Mouse (Mus musculus): ENCODE measurements around the gene Lrrk2.

Gene Lrrk2

GRCm38 (mm10) chr15:91672645-91673568 is at the start of gene Lrrk2:
TSS of gene Lrrk2 (plus strand) at chr15:91673175.
- DNase-seq (ENCODE audit: low spot score), result peak; percentile 48

- DNase-seq (ENCODE audit: low spot score), result no peak
Observed at GRCm38 (mm10) chr15:91624475-91624874, 48.5 kb upstream of the Lrrk2 start.

- DNase-seq (ENCODE audit: low spot score), result no peak
Observed at GRCm38 (mm10) chr15:91629137-91629536, 43.8 kb upstream of the Lrrk2 start.

- no peak for DNase-seq (ENCODE audit: low spot score)
Observed at GRCm38 (mm10) chr15:91632473-91632872, 40.5 kb upstream of the Lrrk2 start.

GRCm38 (mm10) chr15:91633051-91633450 is 39.9 kb upstream of the Lrrk2 start:
- DNase-seq (ENCODE audit: low spot score), result no peak

GRCm38 (mm10) chr15:91633806-91634205 is 39.2 kb upstream of the Lrrk2 start:
- no peak for DNase-seq (ENCODE audit: low spot score)

GRCm38 (mm10) chr15:91634236-91634635 is 38.7 kb upstream of the Lrrk2 start:
- no peak for DNase-seq (ENCODE audit: low spot score)

GRCm38 (mm10) chr15:91641631-91642030 is 31.3 kb upstream of the Lrrk2 start:
- DNase-seq (ENCODE audit: low spot score), result no peak

GRCm38 (mm10) chr15:91642682-91643306 is 30.2 kb upstream of the Lrrk2 start:
- no peak for DNase-seq (ENCODE audit: low spot score)

GRCm38 (mm10) chr15:91643632-91644348 is 29.2 kb upstream of the Lrrk2 start:
- DNase-seq (ENCODE audit: low spot score), result no peak

GRCm38 (mm10) chr15:91650270-91650669 is 22.7 kb upstream of the Lrrk2 start:
- no peak for DNase-seq (ENCODE audit: low spot score)

- DNase-seq (ENCODE audit: low spot score), result no peak
Observed at GRCm38 (mm10) chr15:91651493-91651892, 21.5 kb upstream of the Lrrk2 start.

GRCm38 (mm10) chr15:91658227-91658626 is 14.7 kb upstream of the Lrrk2 start:
- no peak for DNase-seq (ENCODE audit: low spot score)

- DNase-seq (ENCODE audit: low spot score), result no peak
Observed at GRCm38 (mm10) chr15:91660277-91661078, 12.5 kb upstream of the Lrrk2 start.

GRCm38 (mm10) chr15:91661079-91661369 is 12.0 kb upstream of the Lrrk2 start:
- no peak for DNase-seq (ENCODE audit: low spot score)

- no peak for DNase-seq (ENCODE audit: low spot score)
Observed at GRCm38 (mm10) chr15:91664586-91665132, 8.3 kb upstream of the Lrrk2 start.

- DNase-seq (ENCODE audit: low spot score), result no peak
Observed at GRCm38 (mm10) chr15:91665530-91665929, 7.4 kb upstream of the Lrrk2 start.

- DNase-seq (ENCODE audit: low spot score), result no peak
Observed at GRCm38 (mm10) chr15:91671216-91671615, 1.8 kb upstream of the Lrrk2 start.

GRCm38 (mm10) chr15:91671987-91672386 is 988 bp upstream of the Lrrk2 start:
- no peak for DNase-seq (ENCODE audit: low spot score)

GRCm38 (mm10) chr15:91673569-91673905 is 562 bp downstream of the Lrrk2 start:
- DNase-seq (ENCODE audit: low spot score), result no peak

- no peak for DNase-seq (ENCODE audit: low spot score)
Observed at GRCm38 (mm10) chr15:91680116-91680515, 7.1 kb downstream of the Lrrk2 start.
